Mouse (Mus musculus) cerebellum, adult 11 months (tissue): ENCODE measurements around the gene Cog5.

ENCODE experiments used
- DNase-seq: peaks from one replicate; pipeline ENCODE4 v3.0.0; 2022

The Cog5 gene

GRCm38 (mm10) chr12:31944405-31944804 is 289.7 kb downstream of the Cog5 start:
- no peak for DNase-seq

GRCm38 (mm10) chr12:31947476-31947875 is 292.8 kb downstream of the Cog5 start:
- no peak for DNase-seq

- DNase-seq, result no peak
These were observed 293.7 kb downstream of the Cog5 start for GRCm38 (mm10) chr12:31948101-31949000.

GRCm38 (mm10) chr12:31949193-31949741 is 294.6 kb downstream of the Cog5 start:
- peak; percentile 85 for DNase-seq

- peak; percentile 100 for DNase-seq
These were observed 295.3 kb downstream of the Cog5 start, which contains the start of gene Hbp1 for GRCm38 (mm10) chr12:31949759-31950658. Gene Hbp1 (minus strand): TSS chr12:31950535.

- no peak for DNase-seq
These were observed 296.0 kb downstream of the Cog5 start for GRCm38 (mm10) chr12:31950659-31951031.

- no peak for DNase-seq
These were observed 301.2 kb downstream of the Cog5 start for GRCm38 (mm10) chr12:31955843-31956242.

- DNase-seq, result no peak
These were observed 309.4 kb downstream of the Cog5 start for GRCm38 (mm10) chr12:31964074-31964473.

GRCm38 (mm10) chr12:31965517-31966212 is 311.0 kb downstream of the Cog5 start:
- no peak for DNase-seq

- DNase-seq, result no peak
These were observed 311.7 kb downstream of the Cog5 start for GRCm38 (mm10) chr12:31966405-31966804.

GRCm38 (mm10) chr12:31967536-31967935 is 312.9 kb downstream of the Cog5 start:
- DNase-seq, result peak; percentile 26

GRCm38 (mm10) chr12:31969111-31969510 is 314.4 kb downstream of the Cog5 start:
- DNase-seq, result no peak

GRCm38 (mm10) chr12:31971547-31971946 is 316.9 kb downstream of the Cog5 start:
- DNase-seq, result no peak

- DNase-seq, result peak; percentile 24
These were observed 319.0 kb downstream of the Cog5 start for GRCm38 (mm10) chr12:31973473-31974172.

- DNase-seq, result no peak
These were observed 321.9 kb downstream of the Cog5 start for GRCm38 (mm10) chr12:31976544-31976943.

GRCm38 (mm10) chr12:31977613-31978195 is 323.0 kb downstream of the Cog5 start:
- DNase-seq, result no peak

GRCm38 (mm10) chr12:31983238-31983637 is 328.6 kb downstream of the Cog5 start:
- DNase-seq, result peak; percentile 43

- DNase-seq, result no peak
These were observed 329.1 kb downstream of the Cog5 start for GRCm38 (mm10) chr12:31983769-31984168.

- DNase-seq, result no peak
These were observed 329.5 kb downstream of the Cog5 start for GRCm38 (mm10) chr12:31984206-31984605.

- DNase-seq, result no peak
These were observed 330.0 kb downstream of the Cog5 start for GRCm38 (mm10) chr12:31984664-31985063.

GRCm38 (mm10) chr12:31985738-31986137 is 331.1 kb downstream of the Cog5 start:
- no peak for DNase-seq

GRCm38 (mm10) chr12:31986463-31986862 is 331.8 kb downstream of the Cog5 start:
- DNase-seq, result no peak
